Mouse (Mus musculus): Measurements from ENCODE around the gene Gpr68. TPM values are rescaled to one million over a fixed set of nuclear protein-coding genes. Genes with fewer than 3 reads are reported as not detected.

Gene Gpr68
- polyA plus RNA-seq, 1 experiment from 2014 or later, result 0.72 TPM

GRCm38 (mm10) chr12:100899111-100899640, 8.8 kb downstream of the Gpr68 start:
- WGBS (ENCODE audit: missing documents), result 5% methylated on average over 26 of the region's 30 CpGs
- no peak overlapping the region for H3K27ac ChIP-seq
- no peaks in the 10 kb centered on the region for H3K36me3 ChIP-seq (ENCODE audit: inconsistent target)
- no peak overlapping the region for H3K4me3 ChIP-seq (ENCODE audit: inconsistent target)
- no peaks in the 10 kb centered on the region for H3K79me2 ChIP-seq (ENCODE audit: inconsistent target)

DNA sequence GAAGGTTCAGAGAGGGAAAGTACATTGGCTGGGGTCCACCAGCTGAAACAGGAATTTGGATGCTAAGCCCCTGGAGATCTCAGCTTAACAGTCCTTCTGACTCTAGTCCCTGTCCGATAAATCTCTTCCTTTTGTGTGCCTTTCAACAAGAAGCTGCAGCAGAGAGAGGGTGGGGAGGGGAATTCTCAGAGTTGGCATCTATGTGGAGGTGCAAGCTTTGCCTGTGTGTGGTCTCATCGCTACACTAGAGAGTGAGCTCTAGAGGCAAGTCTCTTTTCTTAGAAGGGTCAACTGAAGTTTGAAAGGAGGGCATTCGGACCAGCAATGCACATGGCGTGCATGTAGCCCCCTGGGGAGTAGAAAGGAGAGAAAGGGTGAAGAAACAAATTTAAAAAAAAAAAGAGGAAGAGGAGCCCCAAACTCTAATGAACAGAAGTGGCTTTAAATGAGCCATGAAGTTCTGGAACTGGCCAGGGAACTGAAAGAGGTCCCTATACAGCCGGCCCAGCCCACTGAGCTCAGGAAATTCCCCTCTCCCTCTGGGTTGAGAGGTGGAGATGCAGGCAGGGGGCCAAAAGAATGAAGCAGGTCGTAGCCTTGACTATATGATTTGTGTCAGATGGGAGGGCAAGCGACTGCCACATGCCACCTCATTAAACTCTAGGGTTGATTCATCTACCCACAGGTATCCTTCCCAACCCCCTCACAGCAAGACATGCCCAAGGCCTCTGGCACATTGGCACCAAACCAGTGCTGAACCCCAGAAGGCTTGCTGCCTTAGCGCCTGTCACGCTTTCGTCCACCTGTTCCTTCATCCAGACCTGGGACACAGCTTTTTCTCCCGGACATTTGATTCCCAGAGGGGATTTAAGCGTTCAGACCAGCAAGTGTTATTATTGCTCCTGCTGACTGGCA, 10.0 kb downstream of the Gpr68 start:
- Histone ChIP-seq H3K4me3 (ENCODE audit: inconsistent target) (no peak overlapping the region), H3K27ac (no peak overlapping the region), H3K36me3 (ENCODE audit: inconsistent target) (no peaks in the 10 kb centered on the region), H3K79me2 (ENCODE audit: inconsistent target) (no peaks in the 10 kb centered on the region)
- WGBS (ENCODE audit: missing documents), result 50% methylated on average over 12 of the region's 12 CpGs

DNA sequence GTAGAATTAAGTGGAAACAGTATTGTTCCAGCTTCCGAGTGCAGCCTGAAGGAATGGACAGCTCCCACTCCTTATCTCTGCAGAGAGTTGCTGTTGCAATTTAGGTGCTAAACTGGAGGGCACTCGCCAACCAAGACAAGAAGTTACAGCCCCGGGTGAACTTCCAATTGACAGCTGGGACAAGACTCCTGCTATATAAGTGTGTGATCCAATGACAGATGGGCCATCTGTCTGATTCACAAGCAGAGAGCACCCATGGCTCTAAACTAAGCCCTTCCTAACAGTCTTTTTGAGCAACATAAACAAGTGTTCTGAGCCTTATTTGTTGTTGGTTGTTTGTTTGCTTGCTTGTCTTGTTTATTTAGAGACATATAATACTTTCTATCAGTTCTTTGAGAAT, 11.3 kb downstream of the Gpr68 start:
- no peak overlapping the region for H3K4me3 ChIP-seq (ENCODE audit: inconsistent target)
- WGBS (ENCODE audit: missing documents), result 81% methylated on average over 3 of the region's 3 CpGs
- no peaks in the 10 kb centered on the region for H3K79me2 ChIP-seq (ENCODE audit: inconsistent target)
- no peaks in the 10 kb centered on the region for H3K36me3 ChIP-seq (ENCODE audit: inconsistent target)
- no peak overlapping the region for H3K27ac ChIP-seq

DNA sequence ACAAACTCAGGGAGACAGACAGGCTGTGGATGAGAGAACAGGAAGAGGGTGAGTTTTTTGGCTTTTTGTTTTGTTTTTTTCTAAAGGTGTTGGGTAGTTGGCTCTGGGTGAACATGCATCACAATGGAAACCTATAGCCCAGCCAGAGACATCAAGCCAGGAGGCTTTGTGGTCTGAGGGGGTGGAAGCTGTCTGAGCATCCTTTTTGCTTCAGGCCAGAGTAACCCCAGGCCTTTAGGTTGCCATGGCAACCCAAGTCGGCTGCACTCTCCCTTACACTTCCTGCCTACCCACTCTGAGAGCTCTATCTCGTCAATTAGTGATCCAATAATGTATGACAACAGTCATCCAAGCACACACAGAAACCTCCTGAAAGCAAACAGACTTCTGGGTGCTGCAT, 12.5 kb downstream of the Gpr68 start:
- Histone ChIP-seq H3K79me2 (ENCODE audit: inconsistent target) (no peaks in the 10 kb centered on the region), H3K27ac (no peak overlapping the region), H3K36me3 (ENCODE audit: inconsistent target) (no peaks in the 10 kb centered on the region), H3K4me3 (ENCODE audit: inconsistent target) (no peak overlapping the region)
- 14% methylated on average over 2 of the region's 2 CpGs for WGBS (ENCODE audit: missing documents)

DNA sequence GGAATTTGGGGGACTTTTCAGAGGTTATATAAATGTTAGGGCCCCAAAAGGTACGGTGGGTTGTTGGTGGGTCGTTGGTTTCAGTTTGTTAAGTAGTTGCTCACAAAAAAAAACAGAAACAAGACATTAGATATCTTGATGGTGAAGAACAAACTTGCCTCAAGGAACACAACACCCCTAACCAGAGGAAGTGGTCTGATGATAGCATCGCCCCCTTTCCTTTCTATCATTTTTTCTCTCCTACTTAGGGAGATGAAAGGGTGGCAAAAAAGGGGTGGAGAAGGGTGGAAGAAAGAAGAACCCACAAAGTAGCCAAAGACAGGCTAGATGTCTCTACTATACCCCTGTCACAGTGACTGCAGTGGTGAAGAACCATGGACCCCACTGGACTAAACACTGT, 17.4 kb downstream of the Gpr68 start:
- H3K36me3 ChIP-seq (ENCODE audit: inconsistent target), result no peaks in the 10 kb centered on the region
- 86% methylated on average over 3 of the region's 3 CpGs for WGBS (ENCODE audit: missing documents)
- no peak overlapping the region for H3K4me3 ChIP-seq (ENCODE audit: inconsistent target)
- H3K79me2 ChIP-seq (ENCODE audit: inconsistent target), result no peaks in the 10 kb centered on the region
- no peak overlapping the region for H3K27ac ChIP-seq

DNA sequence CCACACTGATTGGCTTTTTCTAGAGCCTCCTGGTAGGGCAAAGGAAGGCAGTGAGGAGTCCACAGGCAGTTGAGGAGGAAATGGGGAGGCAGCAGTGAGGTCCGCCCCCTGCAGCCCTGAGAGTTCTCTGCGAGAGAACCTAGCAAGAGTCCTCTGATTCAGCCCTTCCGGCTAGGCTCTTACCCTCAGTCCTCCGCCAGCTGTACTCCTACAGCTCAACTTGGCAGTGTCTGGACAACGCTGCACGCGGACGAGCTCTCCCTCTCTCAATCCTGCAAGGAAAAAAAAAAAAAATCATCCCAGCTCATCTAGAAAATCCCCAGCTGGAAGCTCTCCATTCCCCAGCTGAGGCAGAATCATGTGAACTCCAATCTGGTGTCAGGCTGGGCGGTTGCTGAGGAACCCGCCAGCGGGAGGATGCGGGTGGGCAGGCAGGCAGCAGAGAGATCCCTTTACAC, 20.2 kb downstream of the Gpr68 start:
- WGBS (ENCODE audit: missing documents), result 34% methylated on average over 12 of the region's 12 CpGs
- H3K27ac ChIP-seq, result no peak overlapping the region
- no peak overlapping the region for H3K4me3 ChIP-seq (ENCODE audit: inconsistent target)
- H3K79me2 ChIP-seq (ENCODE audit: inconsistent target), result no peaks in the 10 kb centered on the region
- no peaks in the 10 kb centered on the region for H3K36me3 ChIP-seq (ENCODE audit: inconsistent target)

GRCm38 (mm10) chr12:100886877-100887276, 21.1 kb downstream of the Gpr68 start:
- H3K36me3 ChIP-seq (ENCODE audit: inconsistent target), result no peaks in the 10 kb centered on the region
- WGBS (ENCODE audit: missing documents), result 84% methylated on average over 4 of the region's 4 CpGs
- H3K4me3 ChIP-seq (ENCODE audit: inconsistent target), result no peak overlapping the region
- no peaks in the 10 kb centered on the region for H3K79me2 ChIP-seq (ENCODE audit: inconsistent target)
- no peak overlapping the region for H3K27ac ChIP-seq

DNA sequence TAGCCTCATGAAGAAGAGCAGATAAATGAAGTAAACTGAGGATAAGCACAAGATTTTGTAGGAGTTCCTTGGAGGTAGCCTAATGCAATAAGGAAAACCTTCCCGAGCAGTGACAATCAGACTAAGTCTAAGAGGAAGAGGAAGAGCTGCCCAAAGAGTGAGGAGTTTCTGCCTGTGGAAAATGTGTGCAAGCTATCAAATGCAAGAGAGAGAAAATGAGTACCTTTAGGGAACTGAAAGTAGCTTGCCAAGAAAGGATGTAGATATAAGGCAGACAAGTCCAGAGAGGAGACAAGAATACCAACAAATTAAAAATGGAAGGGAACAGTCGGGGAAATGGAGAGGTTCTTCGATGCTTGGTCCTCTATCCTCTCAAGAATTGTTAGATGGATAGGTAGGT, 22.4 kb downstream of the Gpr68 start:
- no peak overlapping the region for H3K4me3 ChIP-seq (ENCODE audit: inconsistent target)
- no peaks in the 10 kb centered on the region for H3K36me3 ChIP-seq (ENCODE audit: inconsistent target)
- H3K79me2 ChIP-seq (ENCODE audit: inconsistent target), result no peaks in the 10 kb centered on the region
- no peak overlapping the region for H3K27ac ChIP-seq
- WGBS (ENCODE audit: missing documents), result 20% methylated on average over 3 of the region's 3 CpGs

GRCm38 (mm10) chr12:100883168-100883567, 24.8 kb downstream of the Gpr68 start:
- WGBS (ENCODE audit: missing documents), result 15% methylated on average over 6 of the region's 7 CpGs
- H3K4me3 ChIP-seq (ENCODE audit: inconsistent target), result no peak overlapping the region
- no peaks in the 10 kb centered on the region for H3K36me3 ChIP-seq (ENCODE audit: inconsistent target)
- peak overlapping the region; percentile 52 for H3K27ac ChIP-seq
- H3K79me2 ChIP-seq (ENCODE audit: inconsistent target), result no peaks in the 10 kb centered on the region

GRCm38 (mm10) chr12:100878556-100878955, 29.4 kb downstream of the Gpr68 start:
- Histone ChIP-seq H3K4me3 (ENCODE audit: inconsistent target) (no peak overlapping the region), H3K36me3 (ENCODE audit: inconsistent target) (0 out of 2 replicates have a peak, but pooled peaks cover under 1% of the 10 kb centered on the region), H3K79me2 (ENCODE audit: inconsistent target) (no peaks in the 10 kb centered on the region), H3K27ac (no peak overlapping the region)
- 19% methylated on average over 16 of the region's 16 CpGs for WGBS (ENCODE audit: missing documents)

GRCm38 (mm10) chr12:100877936-100878335, 30.1 kb downstream of the Gpr68 start:
- Histone ChIP-seq H3K4me3 (ENCODE audit: inconsistent target) (no peak overlapping the region), H3K36me3 (ENCODE audit: inconsistent target) (0 out of 2 replicates have a peak, but pooled peaks cover 6% of the 10 kb centered on the region), H3K27ac (no peak overlapping the region), H3K79me2 (ENCODE audit: inconsistent target) (no peaks in the 10 kb centered on the region)
- 68% methylated on average over 6 of the region's 6 CpGs for WGBS (ENCODE audit: missing documents)

DNA sequence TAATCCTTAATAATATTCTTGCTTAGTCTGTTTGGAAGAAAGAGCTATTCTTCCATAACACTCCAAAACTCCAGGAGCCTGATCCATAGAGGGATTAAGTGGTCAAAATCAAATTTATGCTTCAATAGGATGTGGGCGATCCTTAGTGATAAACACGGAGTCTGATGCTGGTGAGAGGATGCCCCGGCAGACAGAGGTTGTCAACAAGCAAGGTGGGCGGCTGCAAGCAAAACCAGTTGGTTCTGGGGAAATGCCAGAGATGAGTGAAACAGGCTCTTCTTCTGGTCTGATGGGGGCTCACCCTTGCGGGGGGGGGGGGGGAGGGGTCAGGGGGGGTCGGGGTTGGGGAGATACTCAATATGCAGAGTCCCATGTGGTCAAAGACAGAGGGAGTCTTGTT, 32.0 kb downstream of the Gpr68 start:
- Histone ChIP-seq H3K4me3 (ENCODE audit: inconsistent target) (no peak overlapping the region), H3K36me3 (ENCODE audit: inconsistent target) (0 out of 2 replicates have a peak, but pooled peaks cover 19% of the 10 kb centered on the region), H3K79me2 (ENCODE audit: inconsistent target) (no peaks in the 10 kb centered on the region), H3K27ac (no peak overlapping the region)
- WGBS (ENCODE audit: missing documents), result 93% methylated on average over 4 of the region's 6 CpGs

- Histone ChIP-seq H3K36me3 (ENCODE audit: inconsistent target) (0 out of 2 replicates have a peak, but pooled peaks cover 19% of the 10 kb centered on the region), H3K27ac (no peak overlapping the region), H3K79me2 (ENCODE audit: inconsistent target) (no peaks in the 10 kb centered on the region), H3K4me3 (ENCODE audit: inconsistent target) (no peak overlapping the region)
- 84% methylated on average over 3 of the region's 3 CpGs for WGBS (ENCODE audit: missing documents)
Observed at GRCm38 (mm10) chr12:100875553-100875952, 32.4 kb downstream of the Gpr68 start.

DNA sequence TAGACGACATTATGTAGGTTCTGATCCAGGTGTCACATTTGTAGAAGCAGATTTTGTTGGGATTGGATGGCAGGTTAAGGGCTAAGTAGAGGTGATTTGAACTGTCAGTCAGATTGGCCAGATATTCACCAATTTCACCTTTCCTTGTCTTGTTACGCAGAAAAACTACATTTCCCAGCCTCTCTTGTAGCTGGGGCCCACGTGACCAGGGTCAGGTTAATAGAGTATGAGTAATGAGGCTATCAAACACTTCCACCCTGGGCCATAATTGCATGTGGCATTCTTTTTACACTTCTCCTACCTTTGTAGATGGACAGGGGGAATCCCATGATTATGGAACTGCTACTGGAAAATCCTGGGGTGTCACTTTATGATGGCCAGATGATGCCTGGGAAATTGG, 34.4 kb downstream of the Gpr68 start:
- H3K4me3 ChIP-seq (ENCODE audit: inconsistent target), result no peak overlapping the region
- no peak overlapping the region for H3K27ac ChIP-seq
- H3K36me3 ChIP-seq (ENCODE audit: inconsistent target), result peaks cover 36% of the 10 kb centered on the region
- H3K79me2 ChIP-seq (ENCODE audit: inconsistent target), result no peaks in the 10 kb centered on the region
- WGBS (ENCODE audit: missing documents), result 97% methylated on average over 3 of the region's 3 CpGs

GRCm38 (mm10) chr12:100871841-100872240, 36.2 kb downstream of the Gpr68 start:
- WGBS (ENCODE audit: missing documents), result 49% methylated on average over 2 of the region's 2 CpGs
- Histone ChIP-seq H3K79me2 (ENCODE audit: inconsistent target) (no peaks in the 10 kb centered on the region), H3K4me3 (ENCODE audit: inconsistent target) (no peak overlapping the region), H3K36me3 (ENCODE audit: inconsistent target) (peaks cover 54% of the 10 kb centered on the region), H3K27ac (no peak overlapping the region)

Measured in macrophage (primary cell).